Mouse (Mus musculus) spleen, adult 2 months (tissue): ENCODE results near the gene Rae1. TPM values are rescaled to one million over a fixed set of nuclear protein-coding genes. Genes with fewer than 3 reads are reported as not detected.

Experiments
- DNase-seq, 2 experiments: peaks; one replicate each; pipeline versions ENCODE4 v3.0.0 to v3.0.0-alpha.2; 2012 to 2021; ENCODE audit warnings: low spot score in 2 of 2, low read depth in 1 of 2
- H3K27ac ChIP-seq: fragments of 200-500 bp; 2 replicates; pipeline ENCODE4 v1.5.1; 2012; ENCODE audit warnings: low read length, inconsistent platforms; ENCODE audit not compliant: insufficient read depth
- H3K27me3 ChIP-seq: fragments of 200-500 bp; 2 replicates; pipeline ENCODE4 v1.6.1; 2012; ENCODE audit warnings: mild to moderate bottlenecking, moderate library complexity, low read length, inconsistent platforms; ENCODE audit not compliant: control insufficient read depth, insufficient read depth
- H3K36me3 ChIP-seq: fragments of 200-500 bp; 2 replicates; pipeline ENCODE4 v1.6.1; 2012; ENCODE audit warnings: mild to moderate bottlenecking, low read length, inconsistent platforms; ENCODE audit not compliant: control insufficient read depth, insufficient read depth
- H3K4me1 ChIP-seq: fragments of 200-500 bp; 2 replicates; pipeline ENCODE4 v1.6.1; 2011; ENCODE audit warnings: inconsistent platforms; ENCODE audit not compliant: control insufficient read depth, insufficient read depth, insufficient read length
- H3K4me3 ChIP-seq: fragments of 200-500 bp; 2 replicates; pipeline ENCODE4 v1.5.1; 2011; ENCODE audit warnings: mild to moderate bottlenecking, inconsistent platforms; ENCODE audit not compliant: insufficient read depth, insufficient read length; ENCODE audit errors: extremely low read depth
- CTCF ChIP-seq: fragments of 200-500 bp; IDR thresholded peaks from 2 replicates; pipeline ENCODE4 v1.5.1; 2011; ENCODE audit warnings: mild to moderate bottlenecking, inconsistent platforms; ENCODE audit not compliant: insufficient read depth, insufficient read length, insufficient replicate concordance; ENCODE audit errors: extremely low read depth
- POLR2A ChIP-seq: fragments of 200-500 bp; IDR thresholded peaks from 2 replicates; pipeline ENCODE4 v1.6.1; 2011; ENCODE audit warnings: low read depth, low read length, inconsistent platforms
- WGBS: fragments of 180-500 bp; shearing (Covaris S2); methylation state at CpG from one replicate; pipeline ENCODE4 v1.1.7; 2018; 5-methylcytosine and 5-hydroxymethylcytosine counted together
- polyA plus RNA-seq: library from polyadenylated mRNA; depleted of rRNA; stranded (reverse); fragments of >200 nt; gene quantifications from 2 replicates; pipeline ENCODE4 v1.2.3, GENCODE M21; 2012

Gene Rae1
- polyA plus RNA-seq, 1 experiment: 48.3 TPM

- DNase-seq: no peak
- 11% methylated on average over 5 of the region's 5 CpGs for WGBS
- Histone ChIP-seq H3K27me3 (no peaks in the 10 kb centered on the region), H3K36me3 (peaks cover 63% of the 10 kb centered on the region), H3K4me1 (peaks cover 66% of the 10 kb centered on the region), H3K27ac (peak overlapping the region; percentile 93), H3K4me3 (peak overlapping the region; percentile 38; the same call in 1 of the 2 replicates)
- TF ChIP-seq POLR2A (no peak), CTCF (no peak)
Observed at GRCm38 (mm10) chr2:173026286-173026685, 26.4 kb downstream of the Rae1 start.

DNA sequence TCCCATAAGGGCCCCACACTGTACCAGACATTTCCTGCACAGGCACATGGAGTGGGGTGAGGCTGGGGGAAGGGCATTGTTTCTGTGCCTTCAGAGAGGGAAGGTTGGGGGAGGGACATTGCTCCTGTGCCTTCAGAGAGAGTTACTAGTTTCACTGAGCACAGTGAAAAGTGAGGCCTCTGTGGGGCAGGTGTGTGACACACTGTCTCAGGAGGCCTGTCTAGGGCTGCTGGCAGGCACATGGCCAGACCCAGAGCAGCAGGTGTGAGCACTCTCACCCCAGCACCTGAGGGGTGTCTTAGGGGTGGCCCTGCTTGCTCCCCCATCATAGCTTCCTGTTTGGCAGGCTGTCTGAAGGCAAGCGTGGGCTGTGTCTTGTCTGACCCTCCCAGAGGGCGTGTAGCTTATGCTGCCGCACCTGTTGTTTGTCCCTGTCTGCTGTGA, 26.8 kb downstream of the Rae1 start:
- peak; percentile 76 to 81 for DNase-seq
- Histone ChIP-seq H3K4me1 (peaks cover 68% of the 10 kb centered on the region), H3K27me3 (no peaks in the 10 kb centered on the region), H3K4me3 (peak overlapping the region; percentile 38; the same call in 1 of the 2 replicates), H3K36me3 (peaks cover 68% of the 10 kb centered on the region), H3K27ac (peak overlapping the region; percentile 93)
- TF ChIP-seq POLR2A: no peak
- TF ChIP-seq CTCF: no peak
- 5% methylated on average over 3 of the region's 3 CpGs for WGBS

DNA sequence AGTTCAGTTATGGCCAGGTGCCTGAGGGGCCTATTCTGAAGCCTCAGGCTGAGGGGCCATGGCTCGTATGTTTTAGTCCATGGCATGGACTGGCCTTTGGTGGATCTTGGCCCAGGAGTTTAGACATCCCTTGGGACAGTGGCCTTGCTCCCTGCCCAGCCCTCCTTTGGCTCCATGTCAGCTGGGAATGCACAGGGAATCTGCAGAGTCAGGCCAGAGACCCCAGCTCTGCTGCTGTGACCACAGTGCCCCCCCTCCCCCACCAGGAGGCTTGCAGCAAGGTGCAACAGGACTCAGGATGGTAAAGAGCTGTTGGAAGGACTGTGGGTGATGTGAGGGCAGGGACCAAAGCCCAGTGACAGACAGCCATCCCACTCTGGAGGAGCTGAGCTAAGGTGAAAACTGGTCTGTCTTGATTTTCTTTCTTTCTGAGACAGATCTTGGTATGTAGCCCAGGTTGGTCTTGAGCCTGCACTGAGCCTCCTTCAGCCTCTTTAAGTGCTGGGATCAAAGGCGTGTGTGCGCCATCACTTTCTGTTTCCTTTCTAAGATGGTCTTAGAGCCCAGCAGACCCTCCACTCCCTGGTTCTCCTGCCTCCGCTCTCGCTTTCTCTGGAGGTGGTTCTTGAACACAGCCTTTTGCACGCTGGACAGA, 27.4 kb downstream of the Rae1 start:
- H3K36me3 ChIP-seq: peaks cover 73% of the 10 kb centered on the region
- TF ChIP-seq POLR2A (no peak), CTCF (no peak)
- H3K4me1 ChIP-seq: peaks cover 73% of the 10 kb centered on the region
- no peak for DNase-seq
- H3K4me3 ChIP-seq: peak overlapping the region; percentile 37
- WGBS: 70% methylated on average over 6 of the region's 6 CpGs
- H3K27ac ChIP-seq: peak overlapping the region; percentile 93
- H3K27me3 ChIP-seq: no peaks in the 10 kb centered on the region

DNA sequence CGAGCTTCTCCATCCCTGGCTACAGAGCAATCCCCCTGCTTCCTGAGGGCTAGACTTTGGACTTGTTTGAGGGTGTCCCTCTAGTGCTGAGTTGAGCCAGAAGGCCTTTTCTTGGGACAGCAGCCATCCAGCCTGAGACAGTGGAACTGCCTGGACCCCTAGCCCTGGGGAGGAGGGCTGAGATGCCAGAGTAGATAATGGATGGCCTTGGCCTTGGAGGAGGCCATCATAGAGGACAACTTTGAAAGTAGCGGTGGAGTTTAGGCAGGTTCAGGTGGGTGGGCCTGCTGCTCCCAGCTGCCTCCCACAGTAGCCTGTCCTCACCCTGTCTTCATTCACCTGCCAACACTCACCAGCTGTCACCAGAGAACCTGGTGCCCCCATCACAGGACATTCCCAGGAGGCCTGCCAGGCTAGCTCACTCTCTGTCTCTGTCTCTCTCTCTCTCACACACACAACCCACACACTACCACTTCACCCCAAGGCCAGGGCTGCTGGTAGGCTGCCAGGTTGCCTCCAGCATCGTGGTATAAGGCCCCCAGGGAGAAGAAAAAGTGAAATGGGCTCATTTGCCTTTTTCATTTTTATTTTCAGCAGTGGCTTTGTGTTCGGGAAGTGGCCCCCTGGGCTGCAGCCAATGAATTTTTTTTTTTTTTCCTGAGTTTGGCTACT, 28.0 kb downstream of the Rae1 start:
- H3K27me3 ChIP-seq: no peaks in the 10 kb centered on the region
- H3K4me3 ChIP-seq: peak overlapping the region; percentile 37; the same call in 1 of the 2 replicates
- 38% methylated on average over 4 of the region's 4 CpGs for WGBS
- H3K4me1 ChIP-seq: peaks cover 78% of the 10 kb centered on the region
- TF ChIP-seq POLR2A: no peak
- no peak for TF ChIP-seq CTCF
- H3K36me3 ChIP-seq: peaks cover 78% of the 10 kb centered on the region
- H3K27ac ChIP-seq: peak overlapping the region; percentile 93
- peak in 1 of 2 experiments; percentile 48 for DNase-seq

GRCm38 (mm10) chr2:173028508-173029031, 28.7 kb downstream of the Rae1 start:
- 29% methylated on average over 3 of the region's 3 CpGs for WGBS
- DNase-seq: no peak
- Histone ChIP-seq H3K4me1 (peaks cover 84% of the 10 kb centered on the region), H3K36me3 (peaks cover 83% of the 10 kb centered on the region), H3K27ac (peak overlapping the region; percentile 93), H3K4me3 (no peak overlapping the region), H3K27me3 (no peaks in the 10 kb centered on the region)
- TF ChIP-seq CTCF (no peak), POLR2A (no peak)

DNA sequence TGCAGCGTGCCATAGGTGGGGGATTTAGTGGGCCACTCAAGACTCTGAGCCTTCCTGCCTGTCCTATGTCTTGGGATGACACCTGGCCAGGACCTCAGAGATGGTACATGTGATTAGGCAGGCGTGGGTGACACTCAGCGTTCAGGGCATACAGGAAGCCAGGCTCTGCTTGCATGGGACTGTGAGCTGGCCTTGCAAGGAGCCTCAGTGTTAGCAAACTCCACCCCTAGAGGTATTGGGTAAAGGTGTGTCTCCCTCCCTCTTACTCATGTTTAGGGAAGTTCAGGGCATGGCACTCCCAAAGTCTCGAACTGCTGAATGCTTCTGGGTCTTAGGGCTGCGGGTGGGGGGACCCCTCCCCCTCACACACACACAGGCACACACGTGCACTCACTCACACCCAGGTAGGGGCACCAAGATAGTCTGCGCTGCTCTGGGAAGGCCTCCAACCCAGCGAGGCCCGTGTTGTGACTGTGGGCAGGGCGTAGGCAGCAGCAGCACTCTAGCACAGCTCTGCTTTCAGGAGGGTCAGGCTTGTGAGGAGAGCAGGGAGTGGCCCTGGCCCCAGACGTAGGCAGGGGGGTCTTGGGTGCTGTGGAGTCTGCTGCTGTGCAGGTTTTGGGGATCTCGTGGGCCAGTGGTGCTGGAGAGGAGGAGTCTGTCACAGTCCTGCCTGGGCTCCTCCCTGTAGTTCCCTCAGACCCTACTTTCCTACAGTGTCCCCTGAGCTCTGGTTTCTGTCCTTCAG, 30.8 kb downstream of the Rae1 start:
- Histone ChIP-seq H3K4me1 (peaks cover 78% of the 10 kb centered on the region), H3K27me3 (no peaks in the 10 kb centered on the region), H3K4me3 (no peak overlapping the region), H3K27ac (peak overlapping the region; percentile 13; the same call in 1 of the 2 replicates), H3K36me3 (peaks cover 84% of the 10 kb centered on the region)
- no peak for DNase-seq
- no peak for TF ChIP-seq POLR2A
- no peak for TF ChIP-seq CTCF
- 63% methylated on average over 12 of the region's 12 CpGs for WGBS
